Mouse (Mus musculus) MEL (cell line): ENCODE measurements around the gene Fanca. TPM values are rescaled to one million over a fixed set of nuclear protein-coding genes. Genes with fewer than 3 reads are reported as not detected.

ENCODE experiments used
- DNase-seq: peaks from one replicate; pipeline ENCODE4 v3.0.0; 2011; ENCODE audit warnings: low read depth, low spot score
- H3K27ac ChIP-seq: 2 replicates; pipeline ENCODE4 v1.5.1; 2012; ENCODE audit warnings: low read depth, mild to moderate bottlenecking, control low read depth, low read length, moderate library complexity; ENCODE audit not compliant: control insufficient read depth
- H3K27me3 ChIP-seq, 2 experiments: fragments of 150-350 bp in 1 of 2; sonication (generic) in 1 of 2; 2 replicates each; pipeline ENCODE4 v1.6.1; 2012; ENCODE audit warnings: low read length in 2 of 2, mild to moderate bottlenecking in 2 of 2, improper control_type of control experiment in 1 of 2, moderate library complexity in 1 of 2; ENCODE audit not compliant: insufficient read depth in 2 of 2, control insufficient read depth in 1 of 2
- H3K36me3 ChIP-seq, 2 experiments: 2 replicates each; pipeline ENCODE4 v1.6.1; 2012 to 2014; ENCODE audit warnings: low read length in 2 of 2, improper control_type of control experiment in 1 of 2, inconsistent platforms in 1 of 2, mild to moderate bottlenecking in 1 of 2; ENCODE audit not compliant: insufficient read depth in 2 of 2, control insufficient read depth in 1 of 2
- H3K4me1 ChIP-seq, 2 experiments: fragments of 150-350 bp in 1 of 2; sonication (generic) in 1 of 2; 2 replicates each; pipeline ENCODE4 v1.6.1; 2012; ENCODE audit warnings: low read length in 2 of 2, improper control_type of control experiment in 1 of 2, mild to moderate bottlenecking in 1 of 2; ENCODE audit not compliant: insufficient read depth in 2 of 2, control insufficient read depth in 1 of 2
- H3K4me3 ChIP-seq, 2 experiments: fragments of 150-350 bp in 1 of 2; sonication (generic) in 1 of 2; 2 replicates each; pipeline ENCODE4 v1.5.1; 2012; ENCODE audit warnings: low read depth in 2 of 2, low read length in 2 of 2, mild to moderate bottlenecking in 2 of 2, moderate library complexity in 2 of 2, control low read depth in 1 of 2, improper control_type of control experiment in 1 of 2; ENCODE audit not compliant: control insufficient read depth in 1 of 2, insufficient read depth in 1 of 2
- H3K79me2 ChIP-seq: 2 replicates; pipeline ENCODE4 v1.6.1; 2012; ENCODE audit warnings: mild to moderate bottlenecking, low read length, moderate library complexity; ENCODE audit not compliant: control insufficient read depth, poor library complexity, insufficient read depth
- H3K9ac ChIP-seq: 2 replicates; pipeline ENCODE4 v1.6.1; 2012; ENCODE audit warnings: low read depth, mild to moderate bottlenecking, control low read depth, low read length, moderate library complexity; ENCODE audit not compliant: control insufficient read depth, poor library complexity, severe bottlenecking
- H3K9me3 ChIP-seq: fragments of 150-350 bp; sonication (generic); replicated peaks from 2 replicates; pipeline ENCODE4 v1.6.1; 2012; ENCODE audit warnings: mild to moderate bottlenecking, low read length, improper control_type of control experiment, moderate library complexity; ENCODE audit not compliant: insufficient read depth
- ELF1 ChIP-seq: IDR thresholded peaks from 2 replicates; pipeline ENCODE4 v1.6.1; 2014; ENCODE audit warnings: low read depth, mild to moderate bottlenecking, inconsistent platforms, low read length, improper control_type of control experiment, moderate library complexity
- EP300 ChIP-seq, 2 experiments: IDR thresholded peaks; 2 replicates each; pipeline ENCODE4 v1.6.1; 2011; ENCODE audit warnings: improper control_type of control experiment in 2 of 2, low read length in 2 of 2, low read depth in 1 of 2, mild to moderate bottlenecking in 1 of 2
- ETS1 ChIP-seq: IDR thresholded peaks from 2 replicates; pipeline ENCODE4 v1.6.1; 2012; ENCODE audit warnings: low read depth, mild to moderate bottlenecking, inconsistent platforms, low read length, improper control_type of control experiment, moderate library complexity
- GABPA ChIP-seq: IDR thresholded peaks from 2 replicates; pipeline ENCODE4 v1.6.1; 2012; ENCODE audit warnings: low read depth, mild to moderate bottlenecking, inconsistent platforms, low read length, improper control_type of control experiment, moderate library complexity
- GATA1 ChIP-seq: IDR thresholded peaks from 2 replicates; pipeline ENCODE4 v1.6.1; 2011; ENCODE audit warnings: low read depth, low read length, improper control_type of control experiment
- JUND ChIP-seq: IDR thresholded peaks from 2 replicates; pipeline ENCODE4 v1.6.1; 2011; ENCODE audit warnings: low read depth, mild to moderate bottlenecking, improper control_type of control experiment, low read length
- KAT2A ChIP-seq: conservative IDR thresholded peaks from 2 replicates; pipeline ENCODE4 v1.6.1; 2012; ENCODE audit warnings: low read depth, low read length, improper control_type of control experiment, inconsistent platforms
- MAFK ChIP-seq: IDR thresholded peaks from 2 replicates; pipeline ENCODE4 v1.6.1; 2011; ENCODE audit warnings: low read depth, mild to moderate bottlenecking, low read length, improper control_type of control experiment, borderline replicate concordance
- MAX ChIP-seq: IDR thresholded peaks from 2 replicates; pipeline ENCODE4 v1.6.1; 2011; ENCODE audit warnings: low read length, improper control_type of control experiment
- MAZ ChIP-seq: IDR thresholded peaks from 2 replicates; pipeline ENCODE4 v1.6.1; 2012; ENCODE audit warnings: low read depth, mild to moderate bottlenecking, inconsistent platforms, low read length, improper control_type of control experiment
- MXI1 ChIP-seq: IDR thresholded peaks from 2 replicates; pipeline ENCODE4 v1.6.1; 2011; ENCODE audit warnings: mild to moderate bottlenecking, low read depth, low read length, improper control_type of control experiment
- MYB ChIP-seq: IDR thresholded peaks from 2 replicates; pipeline ENCODE4 v1.6.1; 2011; ENCODE audit warnings: mild to moderate bottlenecking, low read depth, low read length, improper control_type of control experiment
- MYC ChIP-seq: IDR thresholded peaks from 2 replicates; pipeline ENCODE4 v1.6.1; 2011; ENCODE audit warnings: low read depth, mild to moderate bottlenecking, low read length, improper control_type of control experiment, moderate library complexity
- POLR2A ChIP-seq, 2 experiments: IDR thresholded peaks; 2 replicates each; pipeline ENCODE4 v1.6.1; 2011 to 2012; ENCODE audit warnings: low read length in 2 of 2, mild to moderate bottlenecking in 2 of 2, control low read depth in 1 of 2, improper control_type of control experiment in 1 of 2, low read depth in 1 of 2, moderate library complexity in 1 of 2; ENCODE audit not compliant: control insufficient read depth in 1 of 2, insufficient read depth in 1 of 2, poor library complexity in 1 of 2
- POLR2AphosphoS5 ChIP-seq: IDR thresholded peaks from 2 replicates; pipeline ENCODE4 v1.6.1; 2012; ENCODE audit warnings: low read depth, borderline replicate concordance, mild to moderate bottlenecking, inconsistent platforms, low read length, moderate library complexity, mixed read lengths
- RAD21 ChIP-seq: IDR thresholded peaks from 2 replicates; pipeline ENCODE4 v1.6.1; 2011; ENCODE audit warnings: mild to moderate bottlenecking, low read depth, low read length, improper control_type of control experiment
- RCOR1 ChIP-seq: IDR thresholded peaks from 2 replicates; pipeline ENCODE4 v1.6.1; 2012; ENCODE audit warnings: low read depth, mild to moderate bottlenecking, inconsistent platforms, low read length, improper control_type of control experiment
- SIN3A ChIP-seq: IDR thresholded peaks from 2 replicates; pipeline ENCODE4 v1.6.1; 2012; ENCODE audit warnings: low read length, improper control_type of control experiment, inconsistent platforms
- SMC3 ChIP-seq: IDR thresholded peaks from 2 replicates; pipeline ENCODE4 v1.6.1; 2011; ENCODE audit warnings: low read depth, low read length, improper control_type of control experiment
- TBP ChIP-seq: IDR thresholded peaks from 2 replicates; pipeline ENCODE4 v1.8.0; 2011; ENCODE audit warnings: low read depth, low read length, improper control_type of control experiment
- TCF12 ChIP-seq: IDR thresholded peaks from 2 replicates; pipeline ENCODE4 v1.6.1; 2014; ENCODE audit warnings: low read depth, mild to moderate bottlenecking, inconsistent platforms, low read length, improper control_type of control experiment, moderate library complexity
- USF2 ChIP-seq, 2 experiments: IDR thresholded peaks; 2 replicates each; pipeline ENCODE4 v1.6.1; 2011 to 2012; ENCODE audit warnings: improper control_type of control experiment in 2 of 2, low read length in 2 of 2, borderline replicate concordance in 1 of 2, inconsistent platforms in 1 of 2, low read depth in 1 of 2, mild to moderate bottlenecking in 1 of 2; ENCODE audit not compliant: insufficient read depth in 1 of 2
- ZKSCAN1 ChIP-seq: IDR thresholded peaks from 2 replicates; pipeline ENCODE4 v1.6.1; 2012; ENCODE audit warnings: low read depth, mild to moderate bottlenecking, inconsistent platforms, low read length, improper control_type of control experiment, moderate library complexity
- ZNF384 ChIP-seq: IDR thresholded peaks from 2 replicates; pipeline ENCODE4 v1.6.1; 2012; ENCODE audit warnings: low read depth, mild to moderate bottlenecking, inconsistent platforms, low read length, improper control_type of control experiment
- polyA plus RNA-seq, 2 experiments: library from polyadenylated mRNA; stranded (reverse) in 1 of 2; unstranded in 1 of 2; fragments of >175 nt in 1 of 2; fragments of >200 nt in 1 of 2; gene quantifications; 2 replicates each; pipeline versions ENCODE4 v1.2.1 to v1.2.4; 2012; ENCODE audit warnings: low replicate concordance in 2 of 2, low read depth in 1 of 2; ENCODE audit not compliant: insufficient read length in 2 of 2, insufficient read depth in 1 of 2, missing spikeins in 1 of 2
- total RNA-seq: library from RNA; depleted of rRNA; stranded (reverse); fragments of 300-350 nt; gene quantifications from 2 replicates; pipeline ENCODE4 v1.2.3, GENCODE M21; 2012

Gene Fanca
- total and polyA plus RNA-seq, 3 experiments = 32.2 to 75.9 TPM; not detected in 1

GRCm38 (mm10) chr8:123280302-123281094 is 37.9 kb downstream of the Fanca start:
- Histone ChIP-seq H3K4me1 (no peaks in the 10 kb centered on the region), H3K9ac (no peak overlapping the region), H3K27me3 (no peaks in the 10 kb centered on the region), H3K36me3 (peaks cover 0 to 2% of the 10 kb centered on the region in 2 experiments; a peak in 1 of 4 replicates), H3K9me3 (no peaks in the 10 kb centered on the region), H3K4me3 (no peak overlapping the region), H3K79me2 (no peaks in the 10 kb centered on the region), H3K27ac (no peak overlapping the region)
- TF ChIP-seq POLR2AphosphoS5 (no peak), POLR2A (IDR thresholded peaks at IDR 0.05; ENCODE audit: control insufficient read depth in 1 of 2, insufficient read depth in 1 of 2, low read depth in 1 of 2, low read length in 2 of 2, poor library complexity in 1 of 2) (no peak), ZKSCAN1 (no peak), GATA1 (no peak), ETS1 (no peak), KAT2A (no peak), SIN3A (no peak), ZNF384 (no peak), RCOR1 (no peak), MXI1 (no peak), MAX (no peak), MAZ (no peak), MYC (no peak), MAFK (no peak)
- DNase-seq = no peak

DNA sequence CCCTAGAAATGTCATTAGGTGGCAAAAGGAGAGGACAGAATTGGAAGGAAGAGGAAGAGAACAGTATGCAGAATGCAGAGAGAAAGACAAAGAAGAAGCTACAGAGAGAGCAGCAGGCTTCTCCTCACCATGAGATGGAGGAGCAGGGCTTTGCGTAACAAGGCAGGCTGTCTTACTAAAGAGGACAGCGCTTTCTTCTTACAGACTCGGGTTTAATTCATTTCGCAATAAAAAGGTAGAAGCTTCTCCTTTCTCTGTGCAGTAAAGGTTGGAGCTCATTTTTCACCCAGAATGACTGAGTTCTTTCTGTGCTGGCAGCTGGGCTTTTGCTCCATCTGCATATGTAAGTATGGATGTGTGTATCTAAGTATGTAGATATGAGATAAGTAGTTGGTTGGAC is 38.5 kb downstream of the Fanca start:
- H3K27ac ChIP-seq = no peak overlapping the region
- TF ChIP-seq MYB = no peak
- TF ChIP-seq SIN3A = no peak
- TF ChIP-seq SMC3 = no peak
- TF ChIP-seq EP300 (IDR thresholded peaks at IDR 0.05; ENCODE audit: low read depth in 1 of 2, low read length in 2 of 2) = no peak
- TF ChIP-seq JUND = no peak
- TF ChIP-seq TBP = no peak
- no peak for TF ChIP-seq GABPA
- TF ChIP-seq RAD21 = no peak
- TF ChIP-seq ELF1 = no peak
- no peak for TF ChIP-seq USF2 (IDR thresholded peaks at IDR 0.05; ENCODE audit: borderline replicate concordance in 1 of 2, insufficient read depth in 1 of 2, low read depth in 1 of 2, low read length in 2 of 2)
- TF ChIP-seq MYC = no peak
- no peak for TF ChIP-seq MAZ
- TF ChIP-seq TCF12 = no peak
- no peak for TF ChIP-seq MAX
- no peak for TF ChIP-seq KAT2A
- no peak for TF ChIP-seq MXI1
- no peak overlapping the region for H3K4me3 ChIP-seq
- no peaks in the 10 kb centered on the region for H3K27me3 ChIP-seq
- no peaks in the 10 kb centered on the region for H3K4me1 ChIP-seq
- H3K79me2 ChIP-seq = no peaks in the 10 kb centered on the region
- H3K9ac ChIP-seq = no peak overlapping the region
- H3K36me3 ChIP-seq = peaks cover 0 to 2% of the 10 kb centered on the region in 2 experiments; a peak in 1 of 4 replicates
- H3K9me3 ChIP-seq = no peaks in the 10 kb centered on the region
- DNase-seq = no peak
